Mouse (Mus musculus): Measurements from ENCODE around the gene Mob1a.

The Mob1a gene

GRCm38 (mm10) chr6:83392166-83392780, 66.5 kb downstream of the Mob1a start:
- peak; percentile 40 for DNase-seq

All from kidney, adult 18-20 months (tissue).